Mouse (Mus musculus) CH12.LX (cell line): ENCODE results near the gene Nprl3. TPM values are rescaled to one million over a fixed set of nuclear protein-coding genes. Genes with fewer than 3 reads are reported as not detected.

ENCODE experiments used
- DNase-seq: peaks from one replicate; pipeline ENCODE4 v3.0.0-alpha.2; 2013; ENCODE audit errors: extremely low read depth
- H3K27ac ChIP-seq: 2 replicates; pipeline ENCODE4 v1.5.1; 2012; ENCODE audit warnings: low read depth, mild to moderate bottlenecking, control low read depth, moderate library complexity; ENCODE audit not compliant: insufficient read depth
- H3K27me3 ChIP-seq: replicated peaks from 2 replicates; pipeline ENCODE3; 2012; ENCODE audit warnings: inconsistent platforms
- H3K36me3 ChIP-seq, 2 experiments: replicated peaks in 1 of 2; 2 replicates each; pipeline versions ENCODE3 to v1.6.1; 2012; ENCODE audit warnings: inconsistent platforms in 1 of 2, low read length in 1 of 2, mild to moderate bottlenecking in 1 of 2, mixed read lengths in 1 of 2, moderate library complexity in 1 of 2; ENCODE audit not compliant: control insufficient read depth in 1 of 2, insufficient read depth in 1 of 2
- H3K4me1 ChIP-seq, 2 experiments: 2 replicates each; pipeline ENCODE4 v1.6.1; 2012; ENCODE audit warnings: inconsistent platforms in 1 of 2, moderate library complexity in 1 of 2; ENCODE audit not compliant: insufficient read depth in 2 of 2, control insufficient read depth in 1 of 2
- H3K4me2 ChIP-seq: 2 replicates; pipeline ENCODE4 v1.6.1; 2012; ENCODE audit warnings: low read depth, mild to moderate bottlenecking, control low read depth; ENCODE audit not compliant: poor library complexity, insufficient read depth, severe bottlenecking
- H3K4me3 ChIP-seq, 3 experiments: fragments of 150-350 bp in 1 of 3; sonication (generic) in 1 of 3; replicated peaks in 1 of 3; 2 replicates each; pipeline versions ENCODE3 to v1.5.1; 2011 to 2012; ENCODE audit warnings: low read depth in 2 of 3, low read length in 2 of 3, mild to moderate bottlenecking in 2 of 3, moderate library complexity in 2 of 3, control low read depth in 1 of 3, improper control_type of control experiment in 1 of 3, inconsistent platforms in 1 of 3, mixed read lengths in 1 of 3; ENCODE audit not compliant: poor library complexity in 1 of 3
- H3K79me2 ChIP-seq: replicated peaks from 2 replicates; pipeline ENCODE4 v1.6.1; 2012; ENCODE audit warnings: mild to moderate bottlenecking, moderate library complexity; ENCODE audit not compliant: control insufficient read depth, poor library complexity, insufficient read depth, severe bottlenecking; ENCODE audit errors: extremely low read depth
- H3K9ac ChIP-seq: 2 replicates; pipeline ENCODE4 v1.6.1; 2012; ENCODE audit warnings: low read depth, mild to moderate bottlenecking, control low read depth, moderate library complexity; ENCODE audit not compliant: insufficient read depth
- H3K9me3 ChIP-seq: replicated peaks from 2 replicates; pipeline ENCODE3; 2012; ENCODE audit warnings: low read length, inconsistent platforms, mixed read lengths
- CHD2 ChIP-seq: IDR thresholded peaks from 2 replicates; pipeline ENCODE4 v1.6.1; 2011; ENCODE audit warnings: low read length, improper control_type of control experiment
- E2F4 ChIP-seq: IDR thresholded peaks from 2 replicates; pipeline ENCODE4 v1.6.1; 2011; ENCODE audit warnings: low read depth, low read length, improper control_type of control experiment; ENCODE audit not compliant: insufficient replicate concordance
- GABPA ChIP-seq: IDR thresholded peaks from 2 replicates; pipeline ENCODE4 v1.6.1; 2012; ENCODE audit warnings: low read depth, low read length, improper control_type of control experiment, inconsistent platforms; ENCODE audit not compliant: insufficient replicate concordance
- IRF4 ChIP-seq: IDR thresholded peaks from 2 replicates; pipeline ENCODE4 v1.6.1; 2014; ENCODE audit warnings: low read depth, mild to moderate bottlenecking, inconsistent platforms, low read length, improper control_type of control experiment
- JUN ChIP-seq: IDR thresholded peaks from 2 replicates; pipeline ENCODE4 v1.6.1; 2011; ENCODE audit warnings: low read depth, mild to moderate bottlenecking, low read length, improper control_type of control experiment, moderate library complexity; ENCODE audit not compliant: insufficient read depth
- JUND ChIP-seq: conservative IDR thresholded peaks from 2 replicates; pipeline ENCODE4 v1.6.1; 2011; ENCODE audit warnings: low read depth, low read length, improper control_type of control experiment
- MAZ ChIP-seq: IDR thresholded peaks from 2 replicates; pipeline ENCODE4 v1.6.1; 2012; ENCODE audit warnings: low read depth, mild to moderate bottlenecking, inconsistent platforms, low read length, improper control_type of control experiment, moderate library complexity
- MXI1 ChIP-seq: IDR thresholded peaks from 2 replicates; pipeline ENCODE4 v1.6.1; 2011; ENCODE audit warnings: mild to moderate bottlenecking, low read depth, low read length, improper control_type of control experiment
- MYC ChIP-seq: IDR thresholded peaks from 2 replicates; pipeline ENCODE4 v1.6.1; 2011; ENCODE audit warnings: low read depth, mild to moderate bottlenecking, improper control_type of control experiment, low read length
- NRF1 ChIP-seq: IDR thresholded peaks from 2 replicates; pipeline ENCODE4 v1.6.1; 2014; ENCODE audit warnings: low read depth, mild to moderate bottlenecking, inconsistent platforms, low read length, improper control_type of control experiment, moderate library complexity
- PAX5 ChIP-seq: IDR thresholded peaks from 2 replicates; pipeline ENCODE4 v1.6.1; 2012; ENCODE audit warnings: low read length, inconsistent platforms, mixed read lengths
- POLR2A ChIP-seq: IDR thresholded peaks from 2 replicates; pipeline ENCODE4 v1.6.1; 2011; ENCODE audit warnings: low read depth, mild to moderate bottlenecking, improper control_type of control experiment, low read length
- RCOR1 ChIP-seq: conservative IDR thresholded peaks from 2 replicates; pipeline ENCODE4 v1.6.1; 2012; ENCODE audit warnings: low read depth, mild to moderate bottlenecking, inconsistent platforms, low read length, improper control_type of control experiment
- USF1 ChIP-seq: IDR thresholded peaks from 2 replicates; pipeline ENCODE4 v1.6.1; 2014; ENCODE audit warnings: low read depth, mild to moderate bottlenecking, inconsistent platforms, low read length, improper control_type of control experiment
- ZKSCAN1 ChIP-seq: IDR thresholded peaks from 2 replicates; pipeline ENCODE4 v1.6.1; 2012; ENCODE audit warnings: low read depth, inconsistent platforms, low read length, improper control_type of control experiment, borderline replicate concordance
- ZMIZ1 ChIP-seq: IDR thresholded peaks from 2 replicates; pipeline ENCODE4 v1.6.1; 2012; ENCODE audit warnings: low read depth, mild to moderate bottlenecking, inconsistent platforms, low read length, improper control_type of control experiment
- ZNF384 ChIP-seq: IDR thresholded peaks from 2 replicates; pipeline ENCODE4 v1.6.1; 2012; ENCODE audit warnings: low read depth, low read length, improper control_type of control experiment, inconsistent platforms
- dilution Hi-C: fragments of 300-500 bp; cut with MboI; formaldehyde crosslinking; loops from 2 replicates; pipeline ENCODE4 v1.14.3; 2020; ENCODE audit warnings: low sequenced_read_pairs; ENCODE audit not compliant: extremely low pct_unique_long_range_greater_than_20kb, extremely low pct_ligation_motif_present
- in situ Hi-C: fragments of 300-500 bp; cut with MboI; formaldehyde crosslinking; loops from 3 replicates; pipeline ENCODE4 v1.14.3; 2019; ENCODE audit warnings: low sequenced_read_pairs, low pct_ligation_motif_present, low pct_unique_long_range_greater_than_20kb, mixed read lengths
- polyA plus RNA-seq: library from polyadenylated mRNA; unstranded; fragments of >175 nt; gene quantifications from 2 replicates; pipeline ENCODE4 v1.2.1, GENCODE M21; 2012; ENCODE audit warnings: low read depth; ENCODE audit not compliant: insufficient read length
- total RNA-seq, 2 experiments: library from RNA; depleted of rRNA; stranded (reverse); fragments of 300-350 nt in 1 of 2; fragments of >200 nt in 1 of 2; gene quantifications; 2 replicates each; pipeline ENCODE4 v1.2.3; 2012 to 2014

Gene Nprl3
- total and polyA plus RNA-seq, 3 experiments, result 47.9 to 79.8 (median 51.7) TPM

GRCm38 (mm10) chr11:32309446-32309845, 41.9 kb upstream of the Nprl3 start:
- H3K9me3 ChIP-seq, result no peaks in the 10 kb centered on the region
- TF ChIP-seq ZMIZ1, result no peak
- no peak overlapping the region for H3K9ac ChIP-seq
- no peaks in the 10 kb centered on the region for H3K79me2 ChIP-seq
- H3K4me2 ChIP-seq, result no peak overlapping the region
- in situ Hi-C loops (loop anchor here (10.0 to 25.0 kb wide), 2 partner anchors 125 to 322 kb away; no protein-coding TSS in a partner anchor), dilution Hi-C loops (no loop called here)
- no peaks in the 10 kb centered on the region for H3K36me3 ChIP-seq
- DNase-seq, result no peak
- no peak overlapping the region for H3K4me3 ChIP-seq
- H3K27ac ChIP-seq, result no peak overlapping the region
- H3K27me3 ChIP-seq, result peaks cover 6% of the 10 kb centered on the region
- peaks cover 0 to 3% of the 10 kb centered on the region in 2 experiments; a peak in 2 of 4 replicates for H3K4me1 ChIP-seq

GRCm38 (mm10) chr11:32307006-32307405, 39.5 kb upstream of the Nprl3 start:
- in situ Hi-C loops, result loop anchor here (10.0 to 25.0 kb wide), 2 partner anchors 122 to 320 kb away; no protein-coding TSS in a partner anchor
- Histone ChIP-seq H3K9me3 (no peaks in the 10 kb centered on the region), H3K4me1 (no peaks in the 10 kb centered on the region; a peak in 1 of 4 replicates), H3K27ac (no peak overlapping the region), H3K9ac (no peak overlapping the region)
- dilution Hi-C loops, result no loop called here
- TF ChIP-seq MYC, result no peak
- no peak for TF ChIP-seq ZKSCAN1
- no peak for TF ChIP-seq MAZ
- TF ChIP-seq MXI1, result no peak
- no peak for TF ChIP-seq E2F4
- no peak for TF ChIP-seq NRF1
- no peak for TF ChIP-seq CHD2
- TF ChIP-seq USF1, result no peak
- TF ChIP-seq ZNF384, result no peak
- no peak for TF ChIP-seq GABPA
- TF ChIP-seq POLR2A, result no peak
- TF ChIP-seq JUN, result no peak
- TF ChIP-seq RCOR1, result no peak
- TF ChIP-seq ZMIZ1, result no peak
- TF ChIP-seq IRF4, result no peak
- no peak for TF ChIP-seq PAX5
- no peak for TF ChIP-seq JUND
- TF ChIP-seq, all 38 proteins: peak for 0
- no peaks in the 10 kb centered on the region for H3K79me2 ChIP-seq
- no peak overlapping the region for H3K4me2 ChIP-seq
- no peak for DNase-seq
- H3K36me3 ChIP-seq, result no peaks in the 10 kb centered on the region
- no peak overlapping the region for H3K4me3 ChIP-seq
- H3K27me3 ChIP-seq, result peaks cover 14% of the 10 kb centered on the region
